Mouse (Mus musculus) heart, embryonic 16.5 days (tissue): ENCODE data around the gene Slc6a19. TPM values are rescaled to one million over a fixed set of nuclear protein-coding genes. Genes with fewer than 3 reads are reported as not detected.
"Not testable (repeated sequence)": the region's sequence is repeated elsewhere in the genome, so short reads cannot be mapped to it uniquely, and the experiment has no call there.

Source experiments
- ATAC-seq: fragments of 200-750 bp; cut with Nextera tagmentation; replicated peaks from 2 replicates; pipeline ENCODE4 v1.8.0; 2017; ENCODE audit warnings: moderate number of reproducible peaks; ENCODE audit not compliant: insufficient read depth, low FRiP score; ENCODE audit errors: extremely low read depth
- H3K27ac ChIP-seq: fragments of 300-500 bp; sonication (generic); 2 replicates; pipeline ENCODE4 v1.5.1; 2014; ENCODE audit warnings: mild to moderate bottlenecking, low read length, control low read depth, moderate library complexity
- H3K27me3 ChIP-seq: fragments of 300-500 bp; sonication (generic); 2 replicates; pipeline ENCODE4 v1.6.1; 2014; ENCODE audit warnings: low read length, mixed read lengths; ENCODE audit not compliant: control insufficient read depth, insufficient read depth
- H3K36me3 ChIP-seq: fragments of 300-500 bp; sonication (generic); 2 replicates; pipeline ENCODE4 v1.6.1; 2014; ENCODE audit not compliant: control insufficient read depth, insufficient read depth
- H3K4me1 ChIP-seq: fragments of 300-500 bp; sonication (generic); 2 replicates; pipeline ENCODE4 v1.6.1; 2014; ENCODE audit warnings: low read length, mixed read lengths; ENCODE audit not compliant: control insufficient read depth, insufficient read depth
- H3K4me2 ChIP-seq: fragments of 300-500 bp; sonication (generic); 2 replicates; pipeline ENCODE4 v1.6.1; 2014; ENCODE audit warnings: low read depth, mild to moderate bottlenecking, control low read depth, low read length
- H3K4me3 ChIP-seq: fragments of 300-500 bp; sonication (generic); 2 replicates; pipeline ENCODE4 v1.5.1; 2014; ENCODE audit warnings: mild to moderate bottlenecking, control low read depth, low read length
- H3K9ac ChIP-seq: fragments of 300-500 bp; sonication (generic); 2 replicates; pipeline ENCODE4 v1.6.1; 2014; ENCODE audit warnings: low read length, control low read depth
- H3K9me3 ChIP-seq: fragments of 300-500 bp; sonication (generic); replicated peaks from 2 replicates; pipeline ENCODE4 v1.6.1; 2016; ENCODE audit warnings: low read length; ENCODE audit not compliant: control insufficient read depth
- WGBS: fragments of 180-500 bp; shearing (Covaris S2); extraction: QIAGEN DNeasy Blood & Tissue Kit; methylation state at CpG from one replicate; pipeline ENCODE4 v1.1.7; 2014; 5-methylcytosine and 5-hydroxymethylcytosine counted together
- polyA plus RNA-seq: library from polyadenylated mRNA; unstranded; fragments of >200 nt; fragmentation: Nextera tagmentation; extraction: Ambion mirVana; gene quantifications from 2 replicates; pipeline ENCODE4 v1.2.1, GENCODE M21; 2015

Slc6a19 gene
- polyA plus RNA-seq: 0.50 TPM in 1 of 2 replicates, not detected in the other

DNA sequence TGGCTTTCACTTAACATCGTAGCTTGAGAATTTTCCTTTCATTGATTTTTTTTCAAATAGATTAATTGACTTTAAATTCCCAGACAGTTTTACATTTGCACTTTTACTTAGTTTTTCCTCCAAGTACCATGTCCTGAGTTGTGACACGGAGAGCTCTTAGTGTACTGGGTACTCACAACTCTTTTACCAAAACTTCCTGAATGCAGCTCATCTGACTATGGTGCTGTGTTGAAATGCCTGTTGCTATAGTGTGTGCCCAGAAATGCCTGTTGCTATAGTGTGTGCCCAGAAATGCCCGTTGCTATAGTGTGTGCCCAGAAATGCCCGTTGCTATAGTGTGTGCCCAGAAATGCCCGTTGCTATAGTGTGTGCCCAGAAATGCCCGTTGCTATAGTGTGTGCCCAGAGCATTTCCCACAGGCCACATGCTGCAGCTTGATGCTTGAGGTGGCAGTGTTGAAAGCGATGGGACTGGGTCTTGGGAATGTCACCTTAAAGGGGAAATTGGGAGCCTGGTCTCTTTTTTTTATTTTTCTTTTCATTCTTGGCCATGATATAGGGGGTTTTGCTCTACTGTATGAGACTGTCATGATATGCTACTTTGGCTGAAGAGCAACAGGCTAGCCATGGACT is at the start of gene Slc6a19:
Slc6a19 (minus strand) TSS at position 172 of the 632 bp plus-strand sequence.
- no peak within 1 kb of the TSS for H3K4me2 ChIP-seq
- peak within 1 kb of the TSS; percentile 69 for H3K27ac ChIP-seq
- H3K27me3 ChIP-seq: no peaks in the 10 kb centered on the region
- no peak within 1 kb of the TSS for H3K4me3 ChIP-seq
- no peaks in the 10 kb centered on the region for H3K4me1 ChIP-seq
- H3K36me3 ChIP-seq: no peaks in the 10 kb centered on the region
- peaks cover 3% of the 10 kb centered on the region; the same call in 1 of the 2 replicates for H3K9me3 ChIP-seq
- no peak within 1 kb of the TSS for H3K9ac ChIP-seq
- WGBS: 82% methylated on average over 7 of the region's 7 CpGs
- ATAC-seq: no peak

DNA sequence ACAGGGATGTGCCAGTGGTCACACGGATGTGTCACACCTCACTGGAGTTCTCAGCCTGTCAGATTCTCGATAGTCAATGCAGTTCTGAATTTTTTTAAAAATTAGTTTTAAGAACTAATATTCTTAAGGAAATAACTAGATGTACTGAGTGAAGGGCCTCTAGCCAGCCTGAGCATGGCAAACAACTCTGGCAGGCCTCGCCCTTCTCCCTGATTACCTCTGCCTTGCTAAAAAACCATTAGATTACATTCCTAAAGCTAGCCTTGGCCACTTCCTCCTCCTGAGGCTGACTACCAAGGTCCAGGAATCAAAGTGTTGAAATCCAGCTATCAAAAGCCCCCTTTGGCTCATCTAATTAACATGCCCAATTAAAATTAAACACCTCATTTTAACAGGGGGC is 46.6 kb upstream of the Slc6a19 start:
- no peak for ATAC-seq
- H3K9me3 ChIP-seq: no peaks in the 10 kb centered on the region
- no peak overlapping the region for H3K4me2 ChIP-seq
- H3K27me3 ChIP-seq: no peaks in the 10 kb centered on the region
- H3K9ac ChIP-seq: no peak overlapping the region
- no peak overlapping the region for H3K27ac ChIP-seq
- 92% methylated on average over 3 of the region's 3 CpGs for WGBS
- no peaks in the 10 kb centered on the region for H3K36me3 ChIP-seq
- H3K4me1 ChIP-seq: peaks cover 9% of the 10 kb centered on the region
- H3K4me3 ChIP-seq: no peak overlapping the region

DNA sequence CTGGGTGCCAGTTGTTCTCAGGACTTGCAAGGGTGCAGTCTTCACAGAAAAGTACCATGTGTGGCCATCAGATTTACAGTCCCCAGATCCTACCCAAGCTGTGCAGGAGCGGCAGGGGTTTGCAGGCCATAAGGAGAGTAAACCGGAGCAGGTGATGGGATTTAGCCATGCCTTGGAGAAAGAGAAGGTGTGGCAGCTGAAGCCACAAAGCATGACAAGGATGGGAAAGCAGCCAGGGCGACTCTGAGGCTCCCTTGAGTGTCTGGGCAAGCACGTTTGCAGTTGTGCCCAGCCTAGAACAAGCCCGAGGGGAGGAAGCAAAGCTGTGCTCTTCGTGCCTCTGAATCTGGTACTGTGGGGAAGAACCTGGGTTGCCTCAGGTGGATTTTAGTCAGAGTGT is 45.8 kb upstream of the Slc6a19 start:
- 67% methylated on average over 6 of the region's 6 CpGs for WGBS
- no peaks in the 10 kb centered on the region for H3K27me3 ChIP-seq

DNA sequence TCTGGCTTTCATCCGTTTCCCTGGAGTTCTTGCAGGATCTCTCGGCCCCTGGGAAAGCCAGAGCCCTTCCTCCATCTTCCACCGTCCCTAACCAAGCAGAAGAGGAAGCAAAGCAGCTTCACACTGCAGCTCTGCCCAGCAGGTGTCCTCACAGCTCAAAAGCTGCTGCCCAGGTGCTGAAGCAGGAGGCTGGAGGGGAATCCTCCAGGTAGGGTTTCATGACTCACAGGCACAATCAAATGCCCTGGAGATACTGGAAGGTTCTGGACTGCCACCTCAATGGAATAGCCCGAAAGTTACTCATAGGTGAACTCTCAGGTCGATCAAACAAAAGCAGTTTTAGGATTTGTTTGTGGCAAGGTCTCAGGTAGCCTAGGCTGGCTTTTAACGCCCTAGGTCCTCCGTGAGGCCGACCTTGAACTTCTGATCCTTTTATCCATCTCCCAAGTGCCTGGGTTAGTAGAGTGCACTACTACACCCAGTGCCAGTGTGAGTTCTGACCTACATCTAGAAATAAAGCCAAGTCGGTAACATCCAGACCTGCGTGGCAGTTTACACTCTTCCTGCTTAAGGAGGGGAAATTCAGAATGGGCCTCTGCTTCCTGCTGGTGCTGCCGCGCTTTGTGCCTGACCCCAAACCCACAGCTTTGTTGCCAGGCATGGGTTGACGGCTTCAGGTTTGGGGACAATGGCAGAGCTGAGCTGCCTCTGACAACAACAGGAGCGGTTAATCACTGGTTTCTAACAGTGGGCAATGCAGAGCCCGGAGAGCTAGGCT is 44.2 kb upstream of the Slc6a19 start:
- WGBS: 33% methylated on average over 15 of the region's 15 CpGs
- ATAC-seq: no peak
- H3K27ac ChIP-seq: no peak overlapping the region
- peaks cover 6% of the 10 kb centered on the region; the same call in 1 of the 2 replicates for H3K4me1 ChIP-seq
- H3K4me2 ChIP-seq: no peak overlapping the region
- H3K36me3 ChIP-seq: no peaks in the 10 kb centered on the region
- H3K9me3 ChIP-seq: no peaks in the 10 kb centered on the region
- 0 out of 2 replicates have a peak, but pooled peaks cover 2% of the 10 kb centered on the region for H3K27me3 ChIP-seq
- no peak overlapping the region for H3K4me3 ChIP-seq
- no peak overlapping the region for H3K9ac ChIP-seq

More for the DNA sequence above, 45.8 kb upstream of the Slc6a19 start:
- H3K36me3 ChIP-seq: no peaks in the 10 kb centered on the region
- no peaks in the 10 kb centered on the region for H3K9me3 ChIP-seq
- ATAC-seq: no peak
- H3K4me2 ChIP-seq: no peak overlapping the region
- no peak overlapping the region for H3K9ac ChIP-seq
- peaks cover 6% of the 10 kb centered on the region for H3K4me1 ChIP-seq
- H3K4me3 ChIP-seq: no peak overlapping the region
- no peak overlapping the region for H3K27ac ChIP-seq

DNA sequence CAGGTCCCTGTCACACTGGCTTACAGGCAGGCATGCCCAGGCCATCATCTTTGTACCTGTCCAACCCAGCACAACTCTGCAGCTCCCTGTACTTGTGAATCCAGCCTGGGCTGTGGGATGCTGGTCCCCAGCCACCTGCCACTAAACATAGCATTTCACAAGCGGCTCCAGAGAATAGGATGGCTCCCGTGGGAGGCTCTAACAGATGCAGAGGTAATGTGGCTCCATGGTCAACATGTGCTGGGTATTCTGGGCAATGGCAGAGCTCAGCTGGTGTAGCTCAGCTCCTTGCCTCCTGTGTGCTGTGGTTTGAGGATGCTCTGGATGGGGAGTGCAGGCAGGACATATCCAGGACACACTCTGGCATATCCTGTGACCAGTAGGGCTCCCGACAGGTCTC is 39.0 kb upstream of the Slc6a19 start:
- WGBS: 66% methylated on average over 3 of the region's 3 CpGs

DNA sequence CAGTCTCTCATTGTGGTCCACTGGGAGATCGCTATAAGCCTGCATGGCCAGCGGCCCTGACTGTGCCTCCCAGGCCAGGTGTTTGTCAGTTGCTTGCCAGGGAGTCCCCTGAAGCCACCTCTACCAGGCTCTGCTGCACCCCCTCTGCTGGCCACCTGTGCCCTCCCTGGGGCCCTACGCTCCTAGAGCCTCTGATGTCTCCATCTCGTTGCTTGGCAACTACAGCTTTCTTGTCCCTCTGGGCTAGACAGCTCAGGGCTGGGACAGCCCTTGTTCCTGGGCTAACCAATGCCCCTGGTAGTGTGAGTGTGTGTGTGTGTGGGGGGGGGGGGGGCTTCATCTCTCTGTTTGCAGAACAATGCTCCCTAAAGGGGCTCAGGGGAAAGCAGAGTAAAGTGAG is 38.3 kb upstream of the Slc6a19 start:
- H3K27me3 ChIP-seq: 0 out of 2 replicates have a peak, but pooled peaks cover 4% of the 10 kb centered on the region
- no peak overlapping the region for H3K27ac ChIP-seq
- no peak overlapping the region for H3K9ac ChIP-seq
- no peak overlapping the region for H3K4me3 ChIP-seq
- no peaks in the 10 kb centered on the region for H3K9me3 ChIP-seq
- 59% methylated on average over 4 of the region's 4 CpGs for WGBS
- H3K4me2 ChIP-seq: no peak overlapping the region
- ATAC-seq: no peak; the same call in 1 of the 2 replicates
- no peaks in the 10 kb centered on the region for H3K4me1 ChIP-seq
- no peaks in the 10 kb centered on the region for H3K36me3 ChIP-seq

More for the DNA sequence above, 39.0 kb upstream of the Slc6a19 start:
- ATAC-seq: no peak
- no peaks in the 10 kb centered on the region for H3K36me3 ChIP-seq
- no peak overlapping the region for H3K9ac ChIP-seq
- H3K27ac ChIP-seq: no peak overlapping the region
- H3K4me1 ChIP-seq: no peaks in the 10 kb centered on the region
- no peaks in the 10 kb centered on the region for H3K9me3 ChIP-seq
- H3K27me3 ChIP-seq: 0 out of 2 replicates have a peak, but pooled peaks cover 4% of the 10 kb centered on the region
- no peak overlapping the region for H3K4me2 ChIP-seq
- H3K4me3 ChIP-seq: no peak overlapping the region

DNA sequence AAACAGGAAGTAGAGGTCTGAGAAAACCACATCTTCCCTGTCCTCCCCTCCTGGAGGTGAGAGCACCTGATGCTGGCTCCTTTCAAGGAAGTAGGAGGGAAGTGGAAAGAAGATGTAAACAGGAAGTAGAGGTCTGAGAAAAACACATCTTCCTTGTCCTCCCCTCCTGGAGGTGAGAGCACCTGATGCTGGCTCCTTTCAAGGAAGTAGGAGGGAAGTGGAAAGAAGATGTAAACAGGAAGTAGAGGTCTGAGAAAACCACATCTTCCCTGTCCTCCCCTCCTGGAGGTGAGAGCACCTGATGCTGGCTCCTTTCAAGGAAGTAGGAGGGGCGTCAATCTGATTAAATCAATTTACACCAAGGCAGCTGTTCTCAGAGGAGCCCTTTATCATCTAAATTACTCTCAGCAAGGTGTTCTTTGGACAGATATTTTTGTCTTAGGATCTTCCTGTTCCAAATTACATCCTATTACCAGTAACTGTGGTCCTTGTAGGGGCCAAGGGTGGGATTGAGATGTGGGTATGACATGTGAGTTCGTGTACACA is 35.8 kb upstream of the Slc6a19 start:
- WGBS: 22% methylated on average over 2 of the region's 2 CpGs
- not testable (repeated sequence) for H3K36me3 ChIP-seq, H3K4me1 ChIP-seq

DNA sequence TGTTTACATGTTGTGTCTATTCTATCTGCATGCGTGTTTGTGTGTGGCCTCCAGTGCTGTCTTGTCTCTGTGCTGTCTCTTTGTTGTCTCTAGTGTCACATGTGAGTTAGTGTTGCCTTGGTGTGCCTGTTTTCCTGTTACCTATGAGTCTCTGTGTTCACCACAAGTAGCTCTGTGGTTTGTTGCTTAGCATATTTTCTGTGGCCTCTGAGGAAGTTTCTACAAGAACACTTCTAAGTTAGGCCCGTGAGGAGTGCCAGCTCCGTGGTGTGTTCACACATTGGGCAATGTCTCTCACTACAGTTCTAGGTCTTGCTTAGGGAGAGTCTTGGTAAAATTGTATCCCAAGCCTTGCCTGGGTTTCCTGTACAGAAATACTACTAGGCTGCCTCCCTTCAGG is 32.3 kb upstream of the Slc6a19 start:
- WGBS: 73% methylated on average over 3 of the region's 3 CpGs
- Histone ChIP-seq H3K4me3 (no peak overlapping the region), H3K9me3 (no peaks in the 10 kb centered on the region), H3K4me1 (peaks cover 10% of the 10 kb centered on the region), H3K27me3 (no peaks in the 10 kb centered on the region; the same call in 1 of the 2 replicates), H3K36me3 (no peaks in the 10 kb centered on the region), H3K9ac (no peak overlapping the region), H3K4me2 (no peak overlapping the region), H3K27ac (peak overlapping the region; percentile 27; the same call in 1 of the 2 replicates)
- ATAC-seq: no peak

More for the DNA sequence above, 35.8 kb upstream of the Slc6a19 start:
- H3K9me3 ChIP-seq, H3K4me3 ChIP-seq, ATAC-seq, H3K27me3 ChIP-seq, H3K9ac ChIP-seq, H3K4me2 ChIP-seq, H3K27ac ChIP-seq: not testable (repeated sequence)

DNA sequence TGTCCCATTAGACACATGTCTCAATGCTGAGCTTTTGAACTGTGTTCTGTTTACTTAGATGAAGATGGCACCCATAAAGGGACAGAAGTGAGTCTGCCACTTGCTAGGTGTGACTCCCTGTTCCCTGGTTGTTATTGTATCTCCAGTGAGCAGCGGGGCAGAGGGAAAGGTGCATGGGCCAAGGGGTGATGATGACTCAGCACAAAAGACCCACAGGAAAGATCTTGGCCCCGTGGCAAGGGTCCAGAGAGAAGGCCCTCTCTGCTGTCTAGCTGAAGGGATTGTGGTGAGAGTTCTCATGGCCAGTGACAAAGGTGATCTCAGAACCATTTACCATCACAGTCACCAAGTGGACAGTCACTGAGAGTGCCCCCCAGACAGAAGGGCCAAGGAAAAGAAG is 31.3 kb upstream of the Slc6a19 start:
- Histone ChIP-seq H3K9me3 (no peaks in the 10 kb centered on the region), H3K36me3 (no peaks in the 10 kb centered on the region), H3K9ac (no peak overlapping the region), H3K4me2 (no peak overlapping the region), H3K27me3 (no peaks in the 10 kb centered on the region; the same call in 1 of the 2 replicates), H3K27ac (no peak overlapping the region), H3K4me3 (no peak overlapping the region), H3K4me1 (peaks cover 10% of the 10 kb centered on the region)
- WGBS: 70% methylated on average over 2 of the region's 2 CpGs
- ATAC-seq: no peak
